Mouse (Mus musculus): ENCODE measurements around the gene Surf2. TPM values are rescaled to one million over a fixed set of nuclear protein-coding genes. Genes with fewer than 3 reads are reported as not detected.

The Surf2 gene
- total RNA-seq, 1 experiment from 2014 or later, result 85.6 TPM

DNA sequence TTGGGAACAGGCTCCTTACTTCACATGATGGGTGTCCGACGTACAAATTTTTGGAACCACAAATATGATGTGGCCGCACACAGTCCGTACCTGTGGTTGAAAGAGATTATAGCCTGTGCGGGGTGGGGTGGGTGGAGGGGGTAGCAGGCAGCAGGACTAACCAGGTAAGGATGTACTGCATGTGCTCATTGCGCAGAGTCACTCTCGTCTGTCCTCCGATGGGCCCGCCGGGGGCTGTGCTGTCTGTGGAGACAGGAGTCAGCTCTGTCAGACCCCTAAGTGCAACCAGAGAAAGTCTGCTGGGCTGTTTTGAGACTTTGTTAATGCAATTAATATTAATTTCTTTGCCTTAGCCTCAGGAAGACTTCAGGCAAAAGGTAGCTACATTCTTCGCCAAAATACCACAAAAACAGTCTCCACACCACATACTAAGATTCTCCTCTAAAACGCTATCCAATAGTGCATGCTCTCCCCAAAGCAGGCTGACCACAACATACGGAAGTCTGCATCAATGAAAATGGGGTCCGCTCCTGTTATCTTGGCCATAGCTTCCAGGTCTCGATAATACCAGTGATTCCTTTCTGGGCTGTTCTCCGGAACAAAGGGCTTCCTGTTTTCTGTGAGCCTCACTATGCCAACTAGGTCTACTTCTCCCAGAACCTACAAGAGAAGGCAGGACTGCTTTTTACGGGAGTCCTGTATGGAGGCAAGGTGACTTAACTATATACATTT, 2.6 kb upstream of the Surf2 start:
- no peak for ATAC-seq (replicated peaks; ENCODE audit: low read depth, poor library complexity, severe bottlenecking)

GRCm38 (mm10) chr2:26914148-26914941, 1.8 kb upstream of the Surf2 start:
- ATAC-seq (replicated peaks; ENCODE audit: low read depth, poor library complexity, severe bottlenecking), result no peak

DNA sequence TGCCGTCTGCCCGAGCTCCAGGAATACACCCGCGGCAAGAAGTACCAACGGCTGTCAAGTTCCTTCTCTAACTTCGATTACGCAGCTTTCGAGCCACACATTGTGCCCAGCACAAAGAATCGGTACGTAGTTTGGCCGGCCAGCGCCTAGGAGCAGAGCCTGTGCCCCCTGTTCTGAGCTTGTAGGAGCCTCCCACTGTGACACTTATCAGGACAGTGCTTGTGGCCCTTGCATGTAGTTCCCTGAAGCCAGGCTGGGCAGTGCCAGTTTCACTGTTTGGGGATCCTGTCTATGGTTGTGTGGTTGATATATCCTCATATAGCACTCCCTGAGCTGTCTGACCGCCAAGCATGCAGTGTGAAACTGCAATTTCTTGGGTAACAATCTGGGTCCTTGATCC, 571 bp downstream of the Surf2 start:
- no peak; the same call in 1 of the 2 replicates for ATAC-seq (replicated peaks; ENCODE audit: low read depth, poor library complexity, severe bottlenecking)

- no peak for ATAC-seq (replicated peaks; ENCODE audit: low read depth, poor library complexity, severe bottlenecking)
These were observed 3.5 kb downstream of the Surf2 start for GRCm38 (mm10) chr2:26919684-26920083.

DNA sequence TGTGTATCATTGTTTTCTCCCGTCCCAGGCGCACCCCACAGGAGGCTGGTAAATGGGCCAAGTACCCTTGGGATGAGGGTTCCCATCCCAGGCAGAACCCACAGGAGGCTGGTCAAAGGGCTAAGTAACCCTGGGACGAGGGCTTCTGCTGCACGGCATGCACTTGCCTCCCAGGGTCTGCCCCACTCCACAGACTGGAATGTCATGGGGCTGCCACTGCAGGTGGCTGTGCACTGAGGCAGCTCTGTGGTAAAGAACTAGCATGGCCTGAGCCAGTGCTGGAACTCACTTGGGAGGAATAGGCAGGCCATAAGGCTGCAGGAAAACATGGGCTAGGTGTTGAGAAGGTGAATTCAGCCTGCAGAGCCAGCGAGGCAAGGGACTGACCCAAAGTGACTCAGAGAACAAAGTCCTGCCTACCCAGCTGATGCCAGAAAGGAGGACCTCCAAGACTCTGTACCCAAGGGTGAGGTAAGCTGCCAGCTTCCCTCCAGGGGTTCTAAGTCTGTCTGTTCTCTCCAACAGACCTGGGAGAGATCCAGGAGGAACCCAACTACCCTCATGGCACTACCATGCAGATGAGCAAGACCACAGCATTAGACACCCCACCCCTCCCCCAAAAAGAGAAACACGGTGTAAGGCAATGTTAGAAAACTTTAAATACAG, 4.2 kb downstream of the Surf2 start:
- no peak for ATAC-seq (replicated peaks; ENCODE audit: low read depth, poor library complexity, severe bottlenecking)

DNA sequence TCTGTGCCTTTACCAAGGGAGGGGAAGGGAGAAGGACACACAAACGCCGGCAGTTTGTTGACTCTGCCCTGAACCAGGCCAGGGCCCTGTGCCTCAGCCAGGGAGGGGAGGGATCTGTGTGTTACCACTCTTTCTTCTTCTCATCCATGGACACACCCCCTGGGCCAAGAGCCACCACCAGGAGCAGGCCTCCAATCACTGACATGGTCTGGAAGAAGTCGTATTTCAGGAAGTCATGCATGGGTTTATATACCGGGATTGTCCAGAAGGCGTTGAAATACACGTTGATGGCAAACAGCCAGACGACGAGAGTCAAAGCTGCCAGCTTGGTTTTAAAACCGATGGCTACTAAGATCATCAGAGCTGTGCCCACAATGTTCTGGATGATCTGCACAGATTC, 5.6 kb downstream of the Surf2 start:
- ATAC-seq (replicated peaks; ENCODE audit: low read depth, poor library complexity, severe bottlenecking), result no peak

GRCm38 (mm10) chr2:26927745-26928476, 11.7 kb downstream of the Surf2 start:
- no peak for ATAC-seq (replicated peaks; ENCODE audit: low read depth, poor library complexity, severe bottlenecking)

GRCm38 (mm10) chr2:26930390-26930789, 14.2 kb downstream of the Surf2 start:
- peak; percentile 45; the same call in 1 of the 2 replicates for ATAC-seq (replicated peaks; ENCODE audit: low read depth, poor library complexity, severe bottlenecking)

GRCm38 (mm10) chr2:26932473-26933303, 16.5 kb downstream of the Surf2 start:
- ATAC-seq (replicated peaks; ENCODE audit: low read depth, poor library complexity, severe bottlenecking), result no peak

DNA sequence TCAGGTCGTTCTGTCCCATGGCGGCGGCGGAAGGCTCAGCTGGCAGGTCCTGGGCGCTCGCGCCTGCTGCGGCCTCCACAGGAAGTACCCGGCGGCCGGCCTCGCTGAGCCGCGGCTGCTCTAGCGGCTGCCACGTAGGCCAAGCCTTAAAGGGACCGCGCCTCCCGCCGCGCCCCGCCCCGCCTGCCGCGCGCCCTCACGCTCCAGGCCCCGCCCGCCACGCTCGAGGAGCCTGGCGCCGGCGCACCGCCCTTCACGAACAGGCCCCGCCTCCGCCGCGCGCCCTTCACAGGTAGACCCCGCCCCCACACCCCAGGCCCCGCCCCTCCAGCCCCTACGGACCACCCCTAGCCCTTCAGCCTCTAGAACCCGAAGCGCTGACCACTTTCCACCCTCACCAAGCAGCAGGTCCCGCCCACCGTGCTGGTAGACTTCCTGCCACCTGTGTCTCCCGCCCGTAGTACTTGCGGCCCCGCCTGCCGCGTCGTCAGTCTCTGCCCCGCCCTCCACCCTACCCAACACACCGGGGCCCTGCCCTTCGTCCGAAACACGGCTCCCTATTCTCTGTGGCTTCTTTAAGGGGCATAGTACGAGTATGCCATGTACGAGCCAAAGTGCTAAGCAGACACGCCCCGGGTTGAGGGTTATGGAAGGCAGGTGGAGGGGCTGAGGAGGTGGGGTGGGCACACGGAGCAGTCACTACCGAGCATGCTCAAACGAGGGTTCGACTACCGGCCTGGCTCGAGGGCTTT, 17.3 kb downstream of the Surf2 start, which contains the start of the genes Surf4 and Stkld1:
Surf4 (minus strand) TSS at position 625 of the 752 bp plus-strand sequence.
Stkld1 (plus strand) TSS at position 744 of the 752 bp plus-strand sequence.
- peak; percentile 87 for ATAC-seq (replicated peaks; ENCODE audit: low read depth, poor library complexity, severe bottlenecking)

GRCm38 (mm10) chr2:26935286-26935685, 19.1 kb downstream of the Surf2 start:
- no peak for ATAC-seq (replicated peaks; ENCODE audit: low read depth, poor library complexity, severe bottlenecking)

DNA sequence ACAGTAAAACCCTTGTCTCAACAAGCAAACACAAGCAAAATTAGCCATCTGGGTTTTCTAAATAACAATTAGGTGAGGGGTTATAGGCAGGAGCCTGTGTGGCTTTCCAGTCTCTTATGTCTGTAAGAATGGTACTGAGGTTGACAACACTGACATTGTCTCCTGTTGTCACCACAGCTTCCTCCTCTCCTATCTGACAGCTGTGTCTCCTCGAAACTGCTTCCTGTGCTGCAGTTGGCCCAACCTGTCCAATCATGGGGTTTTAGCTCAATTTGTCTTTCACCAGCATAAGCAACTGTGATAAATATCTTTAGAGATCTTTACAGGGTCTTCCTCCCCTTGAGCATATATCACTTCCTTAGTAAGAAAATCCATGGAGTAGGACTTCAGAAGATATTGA, 20.3 kb downstream of the Surf2 start:
- no peak; the same call in 1 of the 2 replicates for ATAC-seq (replicated peaks; ENCODE audit: low read depth, poor library complexity, severe bottlenecking)

DNA sequence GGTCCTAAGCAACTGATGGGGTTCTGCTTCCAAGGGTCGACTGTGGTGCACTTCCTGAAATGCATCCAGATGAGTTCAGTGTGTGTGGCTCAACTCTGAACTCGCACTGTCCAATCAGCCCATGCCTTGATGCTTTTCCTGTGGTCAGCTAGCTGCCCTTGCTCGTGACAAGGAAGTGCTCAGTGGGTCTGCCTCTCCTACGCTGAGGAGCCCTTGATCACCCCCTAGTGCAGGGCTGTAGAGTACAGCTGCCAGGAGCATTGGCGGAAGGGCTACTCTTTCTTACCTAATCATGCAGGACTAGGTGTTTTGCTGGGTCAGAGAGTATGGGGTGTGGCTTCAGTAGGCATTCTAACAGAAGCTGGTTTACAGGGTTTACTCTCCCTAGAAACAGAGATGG, 25.4 kb downstream of the Surf2 start:
- peak; percentile 74 for ATAC-seq (replicated peaks; ENCODE audit: low read depth, poor library complexity, severe bottlenecking)

DNA sequence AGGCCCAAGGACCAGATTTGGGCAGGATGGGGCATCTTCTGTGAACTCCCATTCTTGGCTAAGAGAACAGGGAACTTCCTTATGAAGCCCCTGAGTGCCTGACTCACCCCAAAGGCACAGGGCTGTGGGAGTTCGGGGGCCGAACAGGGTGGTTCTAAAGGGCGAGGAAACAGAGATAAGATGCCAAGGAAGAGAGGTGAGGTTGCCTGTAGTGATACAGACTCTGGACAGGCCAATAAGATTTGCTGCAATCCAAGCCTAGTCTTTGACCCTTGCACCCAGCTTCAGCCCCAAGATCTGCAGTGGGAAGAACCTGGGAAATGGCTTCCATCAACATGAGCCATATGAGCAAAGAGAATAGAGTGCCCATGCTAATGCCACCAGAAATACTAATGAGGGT, 27.1 kb downstream of the Surf2 start:
- no peak for ATAC-seq (replicated peaks; ENCODE audit: low read depth, poor library complexity, severe bottlenecking)

GRCm38 (mm10) chr2:26950411-26950810, 34.2 kb downstream of the Surf2 start:
- no peak for ATAC-seq (replicated peaks; ENCODE audit: low read depth, poor library complexity, severe bottlenecking)

DNA sequence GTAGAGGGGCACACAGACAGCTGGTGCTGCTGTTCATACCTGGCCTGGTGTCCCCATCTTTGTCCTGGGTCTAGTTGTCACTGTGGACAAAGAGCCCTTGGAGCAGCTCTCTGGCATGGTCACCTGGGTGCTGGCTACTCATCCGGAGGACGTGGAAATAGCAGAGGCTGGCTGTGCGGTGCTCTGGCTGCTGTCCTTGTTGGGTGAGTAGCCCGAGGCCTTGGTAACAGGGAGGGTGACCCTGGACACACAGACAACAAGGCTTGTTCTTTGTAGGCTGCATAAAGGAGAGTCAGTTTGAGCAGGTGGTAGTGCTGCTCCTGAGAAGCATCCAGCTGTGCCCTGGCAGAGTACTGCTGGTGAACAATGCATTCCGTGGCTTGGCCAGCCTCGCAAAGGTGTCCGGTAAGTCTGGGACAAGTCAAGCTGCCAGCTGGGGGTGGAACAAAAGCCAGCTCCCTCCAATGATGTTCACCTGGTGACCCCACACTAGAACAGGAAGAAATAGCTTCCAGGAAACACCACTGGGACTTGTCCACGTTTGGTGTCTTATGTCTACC, 35.3 kb downstream of the Surf2 start:
- ATAC-seq (replicated peaks; ENCODE audit: low read depth, poor library complexity, severe bottlenecking), result no peak

DNA sequence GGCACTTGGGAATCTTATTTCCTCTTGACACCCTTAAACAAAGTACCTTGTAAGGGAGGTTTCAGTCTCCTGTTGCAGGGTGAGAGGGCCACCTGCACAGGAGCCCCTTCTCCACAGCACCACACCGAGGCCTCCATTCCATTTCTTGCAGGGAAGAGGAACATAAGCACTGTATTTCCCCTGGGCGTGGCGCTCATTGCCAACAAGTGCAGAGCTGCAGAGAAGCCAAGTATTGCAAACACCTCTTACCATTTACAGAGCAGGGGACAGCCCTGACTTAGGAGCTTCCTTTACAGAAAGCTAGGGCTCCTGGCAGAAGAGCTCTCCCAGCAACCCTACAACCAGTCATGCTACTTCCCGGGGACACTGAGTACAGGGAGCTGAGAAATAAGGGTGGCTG, 36.0 kb downstream of the Surf2 start:
- ATAC-seq (replicated peaks; ENCODE audit: low read depth, poor library complexity, severe bottlenecking), result no peak

GRCm38 (mm10) chr2:26952866-26953265, 36.7 kb downstream of the Surf2 start:
- no peak for ATAC-seq (replicated peaks; ENCODE audit: low read depth, poor library complexity, severe bottlenecking)
